Comparison of ENCODE assay signal across 14 mouse cellular contexts in genomic region chr8:90463708-90464107, GRCm38 (mm10).
DNase-seq lines count a peak whose midpoint lies in the region; ATAC-seq and TF ChIP-seq lines count a peak whose summit lies in the region.
"Had no signal": no experiment of that assay in that cellular context is flagged by ENCODE, and none has a peak within 500 bp of the region (broad histone marks: within the 10 kb centered on the region; RNA-seq: fewer than 3 reads in every experiment).

No protein-coding gene starts in this region.

- no peaks in the 10 kb centered on the region for H3K9me3 ChIP-seq in kidney, embryonic 14.5 days (ENCODE audit: control insufficient read depth, low read length)
- no peaks in the 10 kb centered on the region for H3K9me3 ChIP-seq in ES-Bruce4 (replicated peaks; ENCODE audit: control insufficient read depth, insufficient read depth, low read length, poor library complexity, severe bottlenecking)
- H3K9me3 ChIP-seq: heart, embryonic 15.5 days; hindbrain, embryonic 15.5 days; midbrain, embryonic 12.5 days had no signal

- H3K4me1 ChIP-seq in kidney, embryonic 14.5 days (ENCODE audit: control insufficient read depth, insufficient read depth, low read length): no peaks in the 10 kb centered on the region
- no peaks in the 10 kb centered on the region for H3K4me1 ChIP-seq in ES-Bruce4 (ENCODE audit: control insufficient read depth, insufficient read depth, low read length)
- H3K4me1 ChIP-seq: heart, embryonic 15.5 days; hindbrain, embryonic 15.5 days; midbrain, embryonic 12.5 days had no signal

- H3K27me3 ChIP-seq in kidney, embryonic 14.5 days (ENCODE audit: control insufficient read depth, insufficient read depth, low read length): peaks cover 2% of the 10 kb centered on the region; the same call in 1 of the 2 replicates
- no peaks in the 10 kb centered on the region; the same call in 1 of the 2 replicates for H3K27me3 ChIP-seq in ES-Bruce4 (ENCODE audit: control insufficient read depth, insufficient read depth, low read length, poor library complexity, severe bottlenecking)
- H3K27me3 ChIP-seq: heart, embryonic 15.5 days; hindbrain, embryonic 15.5 days; midbrain, embryonic 12.5 days had no signal

- no peak for TF ChIP-seq EP300 in ES-Bruce4 (IDR thresholded peaks at IDR 0.05; ENCODE audit: insufficient read depth, low read depth, low read length)

- TF ChIP-seq CTCF in ES-Bruce4 (IDR thresholded peaks at IDR 0.05; ENCODE audit: low read depth, low read length): peak; percentile 21

- no peak for ATAC-seq in kidney, embryonic 14.5 days (ENCODE audit: low FRiP score, low TSS enrichment)
- no peak for ATAC-seq in megakaryocyte-erythroid progenitor cell, adult 5-6 weeks (replicated peaks; ENCODE audit: low FRiP score, low TSS enrichment, poor library complexity, severe bottlenecking)
- ATAC-seq: CD4-positive, CD25-positive, alpha-beta regulatory T cell, adult 4 months had no signal

- peak; percentile 19 for DNase-seq in kidney, adult 9 months
- peak; percentile 18 for DNase-seq in brain, adult 2 months (ENCODE audit: low read depth, low spot score)
- DNase-seq in lung, postnatal 25 days (ENCODE audit: low spot score): peak; percentile 12
- no peak for DNase-seq in cerebellum, adult 18-20 months
- DNase-seq in ovary, postnatal 14 days (ENCODE audit: low spot score): no peak
- DNase-seq: layer of hippocampus, postnatal 36 days; right cerebral cortex, postnatal 25 days had no signal

- H3K36me3 ChIP-seq in kidney, embryonic 14.5 days (ENCODE audit: control insufficient read depth, insufficient read depth, low read length): no peaks in the 10 kb centered on the region
- no peaks in the 10 kb centered on the region for H3K36me3 ChIP-seq in ES-Bruce4 (ENCODE audit: control insufficient read depth, insufficient read depth, low read length, poor library complexity, severe bottlenecking)
- H3K36me3 ChIP-seq: heart, embryonic 15.5 days; hindbrain, embryonic 15.5 days; midbrain, embryonic 12.5 days had no signal

- no peak for TF ChIP-seq POLR2A in ES-Bruce4 (IDR thresholded peaks at IDR 0.05; ENCODE audit: insufficient read depth, low read length)

- H3K4me2 ChIP-seq in kidney, embryonic 14.5 days (replicated peaks; ENCODE audit: low read depth, low read length): no peak overlapping the region
- H3K4me2 ChIP-seq: heart, embryonic 15.5 days; hindbrain, embryonic 15.5 days; midbrain, embryonic 12.5 days had no signal

- no peak overlapping the region for H3K27ac ChIP-seq in kidney, embryonic 14.5 days (ENCODE audit: low read depth, low read length)
- no peak overlapping the region for H3K27ac ChIP-seq in ES-Bruce4 (ENCODE audit: insufficient read depth, low read length)
- H3K27ac ChIP-seq: heart, embryonic 15.5 days; hindbrain, embryonic 15.5 days; midbrain, embryonic 12.5 days had no signal

- H3K9ac ChIP-seq in kidney, embryonic 14.5 days (ENCODE audit: low read depth, low read length): no peak overlapping the region
- H3K9ac ChIP-seq in ES-Bruce4 (ENCODE audit: low read depth, poor library complexity, severe bottlenecking): no peak overlapping the region
- H3K9ac ChIP-seq: heart, embryonic 15.5 days; hindbrain, embryonic 15.5 days; midbrain, embryonic 12.5 days had no signal

- WGBS in kidney, embryonic 14.5 days: 73% methylated on average over 1 of the region's 1 CpGs

- H3K4me3 ChIP-seq in kidney, embryonic 14.5 days (ENCODE audit: low read length): no peak overlapping the region
- no peak overlapping the region for H3K4me3 ChIP-seq in ES-Bruce4 (ENCODE audit: low read depth, low read length)
- H3K4me3 ChIP-seq: heart, embryonic 15.5 days; hindbrain, embryonic 15.5 days; midbrain, embryonic 12.5 days had no signal

Comparison
In these comparisons a context has a peak if more than half of its experiments do, and no peak if none do; other contexts are left out.
1. DNase-seq: peak in kidney, adult 9 months (single experiment), brain, adult 2 months (single experiment) and lung, postnatal 25 days (single experiment); none in cerebellum, adult 18-20 months (0 of 2) and ovary, postnatal 14 days (single experiment).